Mouse (Mus musculus) forebrain, embryonic 14.5 days (tissue): ENCODE results near the gene C9orf72. TPM values are rescaled to one million over a fixed set of nuclear protein-coding genes. Genes with fewer than 3 reads are reported as not detected.
"Not testable (repeated sequence)": the region's sequence is repeated elsewhere in the genome, so short reads cannot be mapped to it uniquely, and the experiment has no call there.

Experiments used
- ATAC-seq: fragments of 200-750 bp; cut with Nextera tagmentation; 2 replicates; pipeline ENCODE4 v1.8.0; 2017; ENCODE audit warnings: mild to moderate bottlenecking, moderate library complexity
- DNase-seq: peaks from one replicate; pipeline ENCODE4 v3.0.0-alpha.2; 2015; ENCODE audit warnings: low spot score
- H3K27ac ChIP-seq: fragments of 300-500 bp; sonication (generic); 2 replicates; pipeline ENCODE4 v1.5.1; 2014; ENCODE audit warnings: low read depth, mild to moderate bottlenecking, control low read depth, low read length, moderate library complexity
- H3K27me3 ChIP-seq: fragments of 300-500 bp; sonication (generic); replicated peaks from 2 replicates; pipeline ENCODE4 v1.6.1; 2014; ENCODE audit warnings: low read length, control low read depth, mixed read lengths; ENCODE audit not compliant: control insufficient read depth, insufficient read depth
- H3K36me3 ChIP-seq: fragments of 300-500 bp; sonication (generic); 2 replicates; pipeline ENCODE4 v1.6.1; 2014; ENCODE audit warnings: low read length, control low read depth; ENCODE audit not compliant: control insufficient read depth, insufficient read depth
- H3K4me1 ChIP-seq: fragments of 300-500 bp; sonication (generic); 2 replicates; pipeline ENCODE4 v1.6.1; 2014; ENCODE audit warnings: antibody characterized with exemption, low read length, control low read depth; ENCODE audit not compliant: control insufficient read depth, insufficient read depth
- H3K4me2 ChIP-seq: fragments of 300-500 bp; sonication (generic); 2 replicates; pipeline ENCODE4 v1.6.1; 2014; ENCODE audit warnings: mild to moderate bottlenecking, control low read depth, low read length
- H3K4me3 ChIP-seq: fragments of 300-500 bp; sonication (generic); 2 replicates; pipeline ENCODE4 v1.5.1; 2014; ENCODE audit warnings: low read depth, low read length, control low read depth
- H3K9ac ChIP-seq: fragments of 300-500 bp; sonication (generic); 2 replicates; pipeline ENCODE4 v1.6.1; 2014; ENCODE audit warnings: mild to moderate bottlenecking, low read length, control low read depth, moderate library complexity
- H3K9me3 ChIP-seq: fragments of 300-500 bp; sonication (generic); replicated peaks from 2 replicates; pipeline ENCODE4 v1.6.1; 2016; ENCODE audit warnings: low read length, control low read depth, mixed read lengths; ENCODE audit not compliant: control insufficient read depth
- whole genome bisulfite sequencing: fragments of 180-500 bp; shearing (Covaris S2); extraction: QIAGEN DNeasy Blood & Tissue Kit; methylation state at CpG from one replicate; pipeline ENCODE4 v1.1.7; 2014; 5-methylcytosine and 5-hydroxymethylcytosine counted together
- polyA plus RNA-seq: library from polyadenylated mRNA; unstranded; fragments of >200 nt; fragmentation: Nextera tagmentation; extraction: Ambion mirVana; gene quantifications from 2 replicates; pipeline ENCODE4 v1.2.1, GENCODE M21; 2014

C9orf72 gene
- 51.4 and 57.8 TPM in 2 replicates for polyA plus RNA-seq

DNA sequence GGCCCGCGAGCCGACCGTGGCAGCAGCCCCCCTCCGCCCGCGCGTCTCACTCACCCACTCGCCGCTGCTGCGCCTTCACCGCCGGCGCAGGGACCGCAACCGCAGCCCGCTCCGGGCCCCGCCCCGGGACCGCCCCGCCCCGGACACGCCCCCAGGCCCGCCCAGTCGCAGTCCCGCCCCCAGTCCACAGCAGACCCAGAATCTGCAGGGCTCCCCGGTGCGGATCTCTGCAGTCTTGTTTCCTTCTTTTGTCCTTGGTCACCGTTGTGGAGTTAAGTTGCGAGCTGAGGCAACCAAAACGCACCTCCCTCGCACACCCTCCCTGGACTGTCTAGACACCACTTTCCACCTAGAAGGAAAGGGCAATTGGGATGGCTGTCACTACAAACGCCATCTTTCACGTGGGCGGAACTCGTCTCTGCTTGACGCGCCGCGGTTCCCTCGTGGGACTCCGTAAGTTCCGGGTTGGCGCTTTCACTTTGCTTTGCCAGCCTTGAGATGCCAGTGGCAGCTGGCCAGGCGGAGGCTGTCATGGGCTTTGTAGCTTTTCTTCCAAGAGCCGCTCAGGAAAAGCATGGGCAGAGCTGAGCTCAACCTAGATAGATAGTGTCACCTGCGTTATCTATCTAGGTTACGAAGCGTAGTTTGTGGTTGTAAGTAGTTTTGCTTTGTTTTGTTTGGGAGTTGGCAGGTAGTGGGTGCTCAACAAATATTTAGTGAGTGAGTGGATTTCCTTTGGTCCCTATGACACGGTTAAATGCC lies at the start of gene C9orf72:
TSS of gene C9orf72 (minus strand) at position 442 of the 762 bp plus-strand sequence.
- WGBS, result under 1% methylated on average over 47 of the region's 51 CpGs
- Histone ChIP-seq H3K27ac (peak within 1 kb of the TSS; percentile 76), H3K27me3 (no peaks in the 10 kb centered on the region), H3K9me3 (no peaks in the 10 kb centered on the region), H3K4me2 (peak within 1 kb of the TSS; percentile 90), H3K36me3 (no peaks in the 10 kb centered on the region), H3K4me3 (peak within 1 kb of the TSS; percentile 79), H3K9ac (peak within 1 kb of the TSS; percentile 92), H3K4me1 (peaks cover 5% of the 10 kb centered on the region)
- ATAC-seq (peak; percentile 98), DNase-seq (peak; percentile 99)

- Histone ChIP-seq H3K4me3 (no peak overlapping the region), H3K36me3 (no peaks in the 10 kb centered on the region), H3K9me3 (no peaks in the 10 kb centered on the region), H3K4me2 (no peak overlapping the region), H3K27me3 (no peaks in the 10 kb centered on the region), H3K4me1 (no peaks in the 10 kb centered on the region), H3K9ac (no peak overlapping the region), H3K27ac (no peak overlapping the region)
- ATAC-seq, result no peak
- 84% methylated on average over 9 of the region's 9 CpGs for WGBS
- DNase-seq, result no peak
Observed at GRCm38 (mm10) chr4:35259006-35259405, 33.0 kb upstream of the C9orf72 start.

DNA sequence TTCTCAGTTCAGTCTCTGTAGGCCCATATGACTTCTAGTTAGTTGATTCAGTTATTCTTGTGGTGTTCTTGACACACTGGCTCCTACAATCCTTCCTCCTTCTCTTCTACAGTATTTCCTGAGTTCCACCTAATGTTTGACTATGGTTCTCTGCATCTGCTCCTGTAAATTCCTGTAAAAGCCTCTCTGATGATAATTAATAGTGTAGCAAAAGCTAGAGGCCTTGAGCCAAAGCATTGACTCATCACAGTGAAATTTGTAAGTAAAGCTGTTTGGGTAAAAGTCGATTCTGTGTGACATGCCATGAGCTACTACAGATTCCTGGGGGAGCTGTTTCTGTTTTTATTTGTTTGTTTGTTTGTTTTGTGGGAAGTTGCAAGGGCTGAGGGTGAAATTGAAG lies 18.0 kb upstream of the C9orf72 start:
- DNase-seq (no peak), ATAC-seq (no peak)
- Histone ChIP-seq H3K4me3 (no peak overlapping the region), H3K9me3 (no peaks in the 10 kb centered on the region), H3K36me3 (no peaks in the 10 kb centered on the region), H3K27me3 (no peaks in the 10 kb centered on the region), H3K27ac (no peak overlapping the region), H3K4me1 (no peaks in the 10 kb centered on the region), H3K4me2 (no peak overlapping the region), H3K9ac (no peak overlapping the region)
- 79% methylated on average over 1 of the region's 1 CpGs for WGBS

DNA sequence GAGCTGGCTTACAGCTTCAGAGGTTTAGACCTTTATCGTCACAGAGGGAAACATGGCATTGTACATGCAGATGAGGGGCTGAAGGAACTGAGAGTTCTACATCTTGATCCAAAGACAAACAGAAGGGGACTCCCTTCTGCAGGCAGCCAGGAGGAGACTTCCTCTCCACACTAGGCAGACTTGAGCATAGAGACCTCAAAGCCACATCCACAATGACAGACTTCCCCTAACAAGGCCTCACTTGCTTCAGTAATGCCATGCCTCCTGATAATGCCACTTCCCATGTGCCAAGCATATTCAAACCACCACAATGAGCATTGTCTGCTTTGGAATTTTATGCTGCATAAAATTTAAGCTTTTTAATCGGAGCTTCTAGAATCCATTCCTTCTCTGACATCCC lies 15.8 kb upstream of the C9orf72 start:
- ATAC-seq (no peak), DNase-seq (no peak)
- WGBS, result 86% methylated on average over 2 of the region's 2 CpGs
- Histone ChIP-seq H3K27me3 (no peaks in the 10 kb centered on the region), H3K4me3 (no peak overlapping the region), H3K27ac (no peak overlapping the region), H3K9ac (no peak overlapping the region), H3K4me2 (no peak overlapping the region), H3K9me3 (no peaks in the 10 kb centered on the region), H3K36me3 (no peaks in the 10 kb centered on the region), H3K4me1 (no peaks in the 10 kb centered on the region)

- H3K4me3 ChIP-seq, result no peak overlapping the region
- H3K27me3 ChIP-seq, result no peaks in the 10 kb centered on the region
- ATAC-seq (no peak), DNase-seq (peak; percentile 8)
- no peaks in the 10 kb centered on the region for H3K36me3 ChIP-seq
- no peaks in the 10 kb centered on the region for H3K9me3 ChIP-seq
- no peak overlapping the region for H3K4me2 ChIP-seq
- H3K9ac ChIP-seq, result no peak overlapping the region
- H3K4me1 ChIP-seq, result no peaks in the 10 kb centered on the region
- 79% methylated on average over 4 of the region's 4 CpGs for WGBS
- no peak overlapping the region for H3K27ac ChIP-seq
Observed at GRCm38 (mm10) chr4:35238696-35239095, 12.7 kb upstream of the C9orf72 start.

- 83% methylated on average over 3 of the region's 3 CpGs for WGBS
- ATAC-seq, DNase-seq: not testable (repeated sequence)
Observed at GRCm38 (mm10) chr4:35238240-35238639, 12.3 kb upstream of the C9orf72 start.

GRCm38 (mm10) chr4:35236313-35236712 lies 10.3 kb upstream of the C9orf72 start:
- Histone ChIP-seq H3K4me2 (no peak overlapping the region), H3K27me3 (no peaks in the 10 kb centered on the region), H3K9ac (no peak overlapping the region), H3K4me1 (no peaks in the 10 kb centered on the region), H3K27ac (no peak overlapping the region), H3K9me3 (no peaks in the 10 kb centered on the region), H3K4me3 (no peak overlapping the region), H3K36me3 (no peaks in the 10 kb centered on the region)
- ATAC-seq (no peak), DNase-seq (no peak)
- 94% methylated on average over 2 of the region's 2 CpGs for WGBS

More at GRCm38 (mm10) chr4:35238240-35238639, 12.3 kb upstream of the C9orf72 start:
- not testable (repeated sequence) for H3K9ac ChIP-seq, H3K4me3 ChIP-seq, H3K9me3 ChIP-seq, H3K27me3 ChIP-seq, H3K36me3 ChIP-seq, H3K27ac ChIP-seq, H3K4me1 ChIP-seq, H3K4me2 ChIP-seq

DNA sequence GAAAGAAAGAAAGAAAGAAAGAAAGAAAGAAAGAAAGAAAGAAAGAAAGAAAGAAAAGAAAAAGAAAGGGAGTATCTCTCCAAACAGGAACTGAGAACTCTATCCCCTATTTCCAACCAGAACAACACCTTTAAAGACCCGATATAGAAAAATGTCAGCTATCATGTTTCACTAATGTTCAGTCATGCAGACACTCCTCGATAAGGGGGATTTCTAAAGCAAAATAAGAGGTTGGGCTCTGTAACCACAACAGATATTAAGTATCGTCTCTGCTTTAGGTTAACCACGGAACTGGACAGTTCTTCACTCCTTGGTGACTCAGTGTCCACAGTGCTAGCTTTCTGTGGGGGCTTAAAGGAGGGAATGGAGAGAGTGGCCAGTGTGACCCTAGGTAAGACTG lies 2.3 kb upstream of the C9orf72 start:
- Histone ChIP-seq H3K4me3 (no peak overlapping the region), H3K4me1 (peaks cover 5% of the 10 kb centered on the region), H3K4me2 (no peak overlapping the region), H3K9me3 (no peaks in the 10 kb centered on the region), H3K36me3 (no peaks in the 10 kb centered on the region), H3K27me3 (no peaks in the 10 kb centered on the region), H3K27ac (no peak overlapping the region), H3K9ac (no peak overlapping the region)
- no peak for DNase-seq
- WGBS, result 68% methylated on average over 4 of the region's 4 CpGs
- no peak for ATAC-seq

GRCm38 (mm10) chr4:35226496-35226992 lies 569 bp upstream of the C9orf72 start:
- Histone ChIP-seq H3K4me2 (peak overlapping the region; percentile 90), H3K9ac (peak overlapping the region; percentile 92), H3K27me3 (no peaks in the 10 kb centered on the region), H3K27ac (peak overlapping the region; percentile 76), H3K4me1 (peaks cover 5% of the 10 kb centered on the region), H3K4me3 (peak overlapping the region; percentile 79), H3K9me3 (no peaks in the 10 kb centered on the region), H3K36me3 (no peaks in the 10 kb centered on the region)
- no peak; the same call in 1 of the 2 replicates for ATAC-seq
- WGBS, result 10% methylated on average over 9 of the region's 9 CpGs
- no peak for DNase-seq
